Mouse (Mus musculus) bone marrow, adult 2 months (tissue): Measurements from ENCODE around the gene Cnpy4. TPM values are rescaled to one million over a fixed set of nuclear protein-coding genes. Genes with fewer than 3 reads are reported as not detected.

Experiments used
- H3K27ac ChIP-seq: fragments of 200-500 bp; 2 replicates; pipeline ENCODE4 v1.5.1; 2012; ENCODE audit warnings: low read depth, mild to moderate bottlenecking, control low read depth, inconsistent platforms, low read length; ENCODE audit not compliant: control insufficient read depth, poor library complexity, insufficient read depth
- H3K4me1 ChIP-seq: fragments of 200-500 bp; 2 replicates; pipeline ENCODE4 v1.6.1; 2011; ENCODE audit warnings: low read length; ENCODE audit not compliant: control insufficient read depth, insufficient read depth
- H3K4me3 ChIP-seq: fragments of 200-500 bp; replicated peaks from 2 replicates; pipeline ENCODE3; 2011; ENCODE audit warnings: mild to moderate bottlenecking, low read depth, low read length, control low read depth; ENCODE audit not compliant: control insufficient read depth
- CTCF ChIP-seq: fragments of 200-500 bp; IDR thresholded peaks from 2 replicates; pipeline ENCODE4 v1.5.1; 2011; ENCODE audit warnings: low read length, control low read depth; ENCODE audit not compliant: control insufficient read depth, insufficient read depth
- POLR2A ChIP-seq: fragments of 200-500 bp; IDR thresholded peaks from 2 replicates; pipeline ENCODE4 v1.6.1; 2011; ENCODE audit warnings: low read depth, mild to moderate bottlenecking, control low read depth, low read length, borderline replicate concordance; ENCODE audit not compliant: control insufficient read depth
- whole genome bisulfite sequencing: fragments of 180-500 bp; shearing (Covaris S2); methylation state at CpG from one replicate; pipeline ENCODE4 v1.1.7; 2018; 5-methylcytosine and 5-hydroxymethylcytosine counted together
- polyA plus RNA-seq: library from polyadenylated mRNA; stranded (reverse); fragments of >200 nt; gene quantifications from 2 replicates; pipeline ENCODE4 v1.2.4, GENCODE M21; 2011; ENCODE audit warnings: low replicate concordance; ENCODE audit not compliant: missing spikeins, insufficient read depth, insufficient read length

Cnpy4 gene
- polyA plus RNA-seq, 1 experiment: 19.6 TPM

- 66% methylated on average over 6 of the region's 6 CpGs for WGBS
- TF ChIP-seq CTCF: no peak
- TF ChIP-seq POLR2A: no peak
- Histone ChIP-seq H3K4me1 (peaks cover 2% of the 10 kb centered on the region), H3K4me3 (no peak overlapping the region), H3K27ac (no peak overlapping the region)
Observed at GRCm38 (mm10) chr5:138163046-138163445, 24.2 kb upstream of the Cnpy4 start.

DNA sequence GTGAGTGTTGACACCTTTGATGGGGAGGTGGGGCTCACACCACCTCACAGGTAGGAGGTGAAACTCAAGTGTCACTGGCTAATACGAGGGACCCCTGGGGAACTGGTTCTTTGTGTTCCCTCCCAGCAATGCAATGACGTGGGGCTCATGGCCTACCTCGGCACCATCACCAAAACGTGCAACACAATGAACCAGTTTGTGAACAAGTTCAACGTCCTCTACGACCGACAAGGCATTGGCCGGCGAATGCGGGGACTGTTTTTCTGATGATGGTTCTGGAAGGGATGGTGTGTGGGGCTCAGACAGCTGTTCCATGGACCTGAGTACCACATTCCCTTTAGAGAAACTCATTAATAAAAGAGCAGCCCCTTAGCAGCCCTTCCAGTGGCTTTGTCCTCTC is 23.7 kb upstream of the Cnpy4 start:
- TF ChIP-seq POLR2A (no peak), CTCF (no peak)
- H3K27ac ChIP-seq: no peak overlapping the region
- 83% methylated on average over 10 of the region's 10 CpGs for WGBS
- no peak overlapping the region for H3K4me3 ChIP-seq
- H3K4me1 ChIP-seq: peaks cover 2% of the 10 kb centered on the region

DNA sequence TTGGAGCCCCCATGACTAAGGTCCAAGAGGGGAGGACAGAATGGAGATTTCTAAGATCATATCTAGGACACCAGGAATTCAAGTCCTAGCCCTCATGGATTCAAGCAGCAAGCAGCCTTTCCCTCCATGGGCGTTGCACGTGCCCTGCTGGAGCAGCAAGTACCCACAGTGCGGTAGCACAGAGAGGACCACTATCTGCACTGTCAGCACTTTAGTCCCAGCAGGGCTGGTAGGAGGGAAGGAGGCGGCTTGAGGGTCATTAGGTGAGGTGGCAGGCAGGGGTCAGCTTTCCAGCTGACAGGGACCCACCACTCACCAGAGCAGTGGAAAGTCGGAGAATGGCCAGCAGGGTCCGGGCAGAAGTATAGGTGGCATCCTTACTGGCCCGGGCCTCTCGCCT is 21.7 kb upstream of the Cnpy4 start:
- Histone ChIP-seq H3K4me3 (no peak overlapping the region), H3K4me1 (peaks cover 2% of the 10 kb centered on the region), H3K27ac (no peak overlapping the region)
- WGBS: 93% methylated on average over 8 of the region's 8 CpGs
- no peak for TF ChIP-seq CTCF
- TF ChIP-seq POLR2A: no peak

GRCm38 (mm10) chr5:138170936-138171561 is 16.2 kb upstream of the Cnpy4 start:
- Histone ChIP-seq H3K27ac (peak overlapping the region; percentile 84), H3K4me3 (peak overlapping the region; percentile 82), H3K4me1 (no peaks in the 10 kb centered on the region; the same call in 1 of the 2 replicates)
- whole genome bisulfite sequencing: under 1% methylated on average over 47 of the region's 47 CpGs
- TF ChIP-seq CTCF (no peak; the same call in 1 of the 2 replicates), POLR2A (peak; percentile 45; the same call in 1 of the 2 replicates)

DNA sequence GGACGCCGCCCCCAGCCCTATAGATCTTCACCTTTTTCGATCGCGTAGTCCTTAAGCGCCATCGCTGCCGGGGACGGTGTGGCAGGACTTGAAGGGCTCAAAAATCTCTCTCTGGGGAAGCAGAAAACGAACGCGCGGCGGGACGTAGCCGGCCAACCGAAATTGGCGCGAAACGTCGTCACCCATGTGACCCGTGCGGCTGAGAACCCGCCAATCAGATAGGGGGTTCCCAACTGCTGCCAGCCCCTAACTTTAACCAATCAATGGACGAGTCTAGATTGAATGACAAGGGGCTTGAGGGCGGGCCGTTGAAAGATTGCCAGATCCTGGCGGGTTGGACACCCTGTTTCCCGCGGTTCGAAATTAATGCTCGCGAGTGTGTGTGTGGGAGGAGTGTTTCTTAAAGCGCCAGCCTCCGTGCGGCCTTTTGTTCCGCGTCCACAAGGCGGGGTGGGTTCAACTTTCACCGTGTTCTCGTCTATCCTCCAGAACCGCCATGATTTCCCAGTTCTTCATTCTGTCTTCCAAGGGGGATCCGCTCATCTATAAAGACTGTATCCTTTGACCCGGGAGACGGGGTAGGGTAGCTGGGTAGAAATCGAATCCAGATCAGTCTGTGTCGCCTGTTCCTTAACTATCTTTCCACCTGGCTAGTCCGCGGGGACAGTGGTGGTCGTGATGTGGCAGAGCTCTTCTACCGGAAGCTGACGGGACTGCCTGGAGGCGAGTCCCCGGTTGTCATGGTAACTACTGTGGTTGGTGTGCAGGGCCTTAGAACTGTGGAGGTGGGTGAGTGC is 15.4 kb upstream of the Cnpy4 start, which contains the start of the genes Ap4m1 and Mcm7:
Gene Ap4m1 (plus strand): TSS at position 308 of the 797 bp plus-strand sequence.
Gene Mcm7 (minus strand): TSS at position 728 of the 797 bp plus-strand sequence.
- Histone ChIP-seq H3K27ac (peak within 1 kb of the TSS; percentile 84), H3K4me1 (no peaks in the 10 kb centered on the region; the same call in 1 of the 2 replicates), H3K4me3 (peak within 1 kb of the TSS; percentile 82)
- TF ChIP-seq POLR2A (peak; percentile 78), CTCF (no peak)
- WGBS: under 1% methylated on average over 54 of the region's 54 CpGs

DNA sequence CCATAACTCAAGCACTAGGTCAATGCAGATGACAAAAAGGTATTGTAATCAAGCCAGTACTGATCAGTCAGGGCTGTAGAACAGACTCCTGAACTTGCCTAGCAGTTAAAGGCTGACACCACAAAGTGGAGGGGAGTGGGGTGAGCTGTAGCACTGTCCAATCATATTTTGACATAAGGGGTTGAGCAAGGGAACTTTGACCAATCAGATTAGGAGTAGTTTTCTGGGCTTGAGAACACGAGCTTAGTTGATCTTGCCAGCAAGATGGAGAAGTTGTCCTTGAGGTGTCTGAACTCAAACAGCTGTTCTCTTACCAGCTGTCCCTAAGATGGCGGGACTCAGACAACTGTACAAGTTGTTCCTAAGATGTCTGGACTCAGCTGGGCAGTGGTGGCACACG is 14.1 kb upstream of the Cnpy4 start:
- TF ChIP-seq CTCF: no peak
- TF ChIP-seq POLR2A: no peak
- Histone ChIP-seq H3K4me1 (no peaks in the 10 kb centered on the region; the same call in 1 of the 2 replicates), H3K4me3 (no peak overlapping the region), H3K27ac (no peak overlapping the region)
- 49% methylated on average over 3 of the region's 3 CpGs for WGBS

GRCm38 (mm10) chr5:138187661-138188306 is 499 bp downstream of the Cnpy4 start:
- TF ChIP-seq CTCF: no peak
- H3K27ac ChIP-seq: 0 out of 2 replicates have a peak overlapping the region, but pooled peaks have one; percentile 10
- 0% methylated on average over 10 of the region's 10 CpGs for WGBS
- H3K4me1 ChIP-seq: no peaks in the 10 kb centered on the region; the same call in 1 of the 2 replicates
- peak overlapping the region; percentile 80 for H3K4me3 ChIP-seq
